21 mouse cellular contexts compared by ENCODE assay signal in genomic region chr14:89571703-89572102, GRCm38 (mm10).
DNase-seq lines count a peak whose midpoint lies in the region; ATAC-seq and TF ChIP-seq lines count a peak whose summit lies in the region.
"Had no signal": no experiment of that assay in that cellular context is flagged by ENCODE, and none has a peak within 500 bp of the region (broad histone marks: within the 10 kb centered on the region; RNA-seq: fewer than 3 reads in every experiment).

No protein-coding gene starts in this region.

- no peaks in the 10 kb centered on the region for H3K9me3 ChIP-seq in hindbrain, embryonic 13.5 days
- H3K9me3 ChIP-seq in hindbrain, embryonic 10.5 days: no peaks in the 10 kb centered on the region
- no peaks in the 10 kb centered on the region for H3K9me3 ChIP-seq in midbrain, embryonic 15.5 days
- no peaks in the 10 kb centered on the region for H3K9me3 ChIP-seq in midbrain, embryonic 16.5 days (replicated peaks; ENCODE audit: control insufficient read depth, low read length, poor library complexity, severe bottlenecking)
- H3K9me3 ChIP-seq in hindbrain, postnatal 0 days (ENCODE audit: low read length): no peaks in the 10 kb centered on the region
- H3K9me3 ChIP-seq: embryonic facial prominence, embryonic 10.5 days; forebrain, embryonic 10.5 days; limb, embryonic 15.5 days had no signal

- 39% methylated on average over 1 of the region's 1 CpGs for WGBS in hindbrain, embryonic 13.5 days
- WGBS in hindbrain, embryonic 10.5 days: 82% methylated on average over 1 of the region's 1 CpGs
- WGBS in midbrain, embryonic 15.5 days: 54% methylated on average over 1 of the region's 1 CpGs
- 59% methylated on average over 1 of the region's 1 CpGs for WGBS in midbrain, embryonic 16.5 days
- WGBS in hindbrain, postnatal 0 days: 55% methylated on average over 1 of the region's 1 CpGs

- no peak overlapping the region for H3K4me2 ChIP-seq in hindbrain, embryonic 13.5 days
- no peak overlapping the region for H3K4me2 ChIP-seq in midbrain, embryonic 15.5 days
- H3K4me2 ChIP-seq in midbrain, embryonic 16.5 days (ENCODE audit: low read length): no peak overlapping the region
- H3K4me2 ChIP-seq in hindbrain, postnatal 0 days (ENCODE audit: low read depth, low read length): no peak overlapping the region
- H3K4me2 ChIP-seq: limb, embryonic 15.5 days; lung, embryonic 14.5 days had no signal

- H3K4me1 ChIP-seq in hindbrain, embryonic 13.5 days (replicated peaks): no peaks in the 10 kb centered on the region
- H3K4me1 ChIP-seq in hindbrain, embryonic 10.5 days (replicated peaks): no peaks in the 10 kb centered on the region
- H3K4me1 ChIP-seq in midbrain, embryonic 15.5 days: no peaks in the 10 kb centered on the region
- H3K4me1 ChIP-seq in midbrain, embryonic 16.5 days (ENCODE audit: control insufficient read depth, insufficient read depth, low read length): no peaks in the 10 kb centered on the region
- H3K4me1 ChIP-seq in hindbrain, postnatal 0 days (ENCODE audit: insufficient read depth, low read length): no peaks in the 10 kb centered on the region
- H3K4me1 ChIP-seq: embryonic facial prominence, embryonic 10.5 days; forebrain, embryonic 10.5 days; limb, embryonic 15.5 days had no signal

- no peak overlapping the region for H3K9ac ChIP-seq in hindbrain, embryonic 13.5 days
- no peak overlapping the region for H3K9ac ChIP-seq in midbrain, embryonic 15.5 days
- H3K9ac ChIP-seq in midbrain, embryonic 16.5 days (ENCODE audit: low read depth, low read length): no peak overlapping the region
- no peak overlapping the region for H3K9ac ChIP-seq in hindbrain, postnatal 0 days (replicated peaks; ENCODE audit: low read length)
- H3K9ac ChIP-seq: limb, embryonic 15.5 days; liver, embryonic 14.5 days; lung, embryonic 14.5 days had no signal

- H3K27ac ChIP-seq in hindbrain, embryonic 13.5 days: no peak overlapping the region
- H3K27ac ChIP-seq in hindbrain, embryonic 10.5 days: no peak overlapping the region
- H3K27ac ChIP-seq in midbrain, embryonic 15.5 days: no peak overlapping the region
- H3K27ac ChIP-seq in midbrain, embryonic 16.5 days (ENCODE audit: low read length): no peak overlapping the region
- no peak overlapping the region for H3K27ac ChIP-seq in hindbrain, postnatal 0 days
- H3K27ac ChIP-seq: embryonic facial prominence, embryonic 10.5 days; forebrain, embryonic 10.5 days; limb, embryonic 15.5 days; liver, embryonic 14.5 days had no signal

- H3K4me3 ChIP-seq in hindbrain, embryonic 13.5 days: no peak overlapping the region
- H3K4me3 ChIP-seq in hindbrain, embryonic 10.5 days: no peak overlapping the region
- H3K4me3 ChIP-seq in midbrain, embryonic 15.5 days: no peak overlapping the region
- H3K4me3 ChIP-seq in midbrain, embryonic 16.5 days (ENCODE audit: low read depth, low read length): no peak overlapping the region
- H3K4me3 ChIP-seq in hindbrain, postnatal 0 days (ENCODE audit: low read length): no peak overlapping the region
- H3K4me3 ChIP-seq: embryonic facial prominence, embryonic 10.5 days; forebrain, embryonic 10.5 days; limb, embryonic 15.5 days had no signal

- no peaks in the 10 kb centered on the region for H3K36me3 ChIP-seq in hindbrain, embryonic 13.5 days
- no peaks in the 10 kb centered on the region for H3K36me3 ChIP-seq in hindbrain, embryonic 10.5 days
- no peaks in the 10 kb centered on the region for H3K36me3 ChIP-seq in midbrain, embryonic 15.5 days (replicated peaks)
- H3K36me3 ChIP-seq in midbrain, embryonic 16.5 days (ENCODE audit: control insufficient read depth, insufficient read depth, low read length): no peaks in the 10 kb centered on the region
- no peaks in the 10 kb centered on the region for H3K36me3 ChIP-seq in hindbrain, postnatal 0 days (ENCODE audit: insufficient read depth, low read length)
- H3K36me3 ChIP-seq: embryonic facial prominence, embryonic 10.5 days; forebrain, embryonic 10.5 days; limb, embryonic 15.5 days had no signal

- H3K27me3 ChIP-seq in hindbrain, embryonic 13.5 days: no peaks in the 10 kb centered on the region
- H3K27me3 ChIP-seq in hindbrain, embryonic 10.5 days (ENCODE audit: insufficient read depth, poor library complexity, severe bottlenecking): no peaks in the 10 kb centered on the region
- no peaks in the 10 kb centered on the region for H3K27me3 ChIP-seq in midbrain, embryonic 15.5 days (replicated peaks)
- H3K27me3 ChIP-seq in midbrain, embryonic 16.5 days (ENCODE audit: control insufficient read depth, insufficient read depth, low read depth, low read length): no peaks in the 10 kb centered on the region
- no peaks in the 10 kb centered on the region for H3K27me3 ChIP-seq in hindbrain, postnatal 0 days (ENCODE audit: insufficient read depth, low read length)
- H3K27me3 ChIP-seq: limb, embryonic 15.5 days had no signal

- no peak for DNase-seq in hindbrain, embryonic 10.5 days (ENCODE audit: low spot score)
- peak; percentile 3 for DNase-seq in hindbrain, postnatal 0 days (ENCODE audit: low spot score)
- DNase-seq in frontal cortex, postnatal 10 days (ENCODE audit: low spot score in 2 of 2): no peak
- DNase-seq in layer of hippocampus, adult 11-12 months (ENCODE audit: low spot score): no peak
- DNase-seq: adrenal gland, postnatal 25 days; cerebellum, adult 11 months; cerebellum, adult 9-11 months; gastrocnemius, postnatal 36 days; kidney, adult 2 months; left cerebral cortex, postnatal 4 days; lung, embryonic 14.5 days had no signal

- TF ChIP-seq CTCF in hindbrain, postnatal 0 days (IDR thresholded peaks at IDR 0.05; ENCODE audit: low read depth): no peak

- ATAC-seq in hindbrain, embryonic 13.5 days (ENCODE audit: low FRiP score): peak; percentile 57; the same call in 1 of the 2 replicates
- ATAC-seq in midbrain, embryonic 15.5 days (replicated peaks): peak; percentile 60
- no peak for ATAC-seq in midbrain, embryonic 16.5 days
- no peak for ATAC-seq in hindbrain, postnatal 0 days
- ATAC-seq: CD4-positive, CD25-positive, alpha-beta regulatory T cell, adult 4 months; forebrain, embryonic 16.5 days; inflammation-experienced regulatory T-cells, adult 6 months had no signal

Comparison
In these comparisons a context has a peak if more than half of its experiments do, and no peak if none do; other contexts are left out.
1. ATAC-seq: peak in hindbrain, embryonic 13.5 days (single experiment) and midbrain, embryonic 15.5 days (single experiment); none in midbrain, embryonic 16.5 days (single experiment) and hindbrain, postnatal 0 days (single experiment).